In genomic region chr1:150948911-150949310, GRCm38 (mm10) we compare ENCODE assay signal across 25 mouse cellular contexts. TPM values are rescaled to one million over a fixed set of nuclear protein-coding genes. Genes with fewer than 3 reads are reported as not detected.
"Had no signal": no experiment of that assay in that cellular context is flagged by ENCODE, and none has a peak within 500 bp of the region (broad histone marks: within the 10 kb centered on the region; RNA-seq: fewer than 3 reads in every experiment).

No protein-coding gene starts in this region.

- H3K4me2 ChIP-seq: embryonic facial prominence, embryonic 12.5 days; embryonic facial prominence, embryonic 13.5 days; embryonic facial prominence, embryonic 15.5 days; forebrain, embryonic 12.5 days; forebrain, embryonic 13.5 days; forebrain, embryonic 15.5 days had no signal

- H3K4me3 ChIP-seq: embryonic facial prominence, embryonic 12.5 days; embryonic facial prominence, embryonic 13.5 days; embryonic facial prominence, embryonic 15.5 days; erythroblast, embryonic 14.5 days; forebrain, embryonic 12.5 days; forebrain, embryonic 13.5 days; forebrain, embryonic 15.5 days; gastrocnemius, adult 2 months; heart, adult 2 months had no signal

- H3K9me3 ChIP-seq: embryonic facial prominence, embryonic 12.5 days; embryonic facial prominence, embryonic 13.5 days; embryonic facial prominence, embryonic 15.5 days; forebrain, embryonic 12.5 days; forebrain, embryonic 13.5 days; forebrain, embryonic 15.5 days had no signal

- H3K9ac ChIP-seq: embryonic facial prominence, embryonic 12.5 days; embryonic facial prominence, embryonic 13.5 days; embryonic facial prominence, embryonic 15.5 days; forebrain, embryonic 12.5 days; forebrain, embryonic 13.5 days; forebrain, embryonic 15.5 days; forebrain, postnatal 0 days had no signal

- H3K27ac ChIP-seq: embryonic facial prominence, embryonic 12.5 days; embryonic facial prominence, embryonic 13.5 days; embryonic facial prominence, embryonic 15.5 days; forebrain, embryonic 12.5 days; forebrain, embryonic 13.5 days; forebrain, embryonic 15.5 days; gastrocnemius, adult 2 months; heart, adult 2 months had no signal

- ATAC-seq: forebrain, embryonic 13.5 days; forebrain, embryonic 14.5 days; forebrain, embryonic 15.5 days; forebrain, embryonic 16.5 days; forebrain, postnatal 0 days had no signal

- H3K36me3 ChIP-seq: embryonic facial prominence, embryonic 12.5 days; embryonic facial prominence, embryonic 13.5 days; embryonic facial prominence, embryonic 15.5 days; forebrain, embryonic 12.5 days; forebrain, embryonic 15.5 days had no signal

- H3K4me1 ChIP-seq: forebrain, embryonic 15.5 days had no signal

- DNase-seq: cerebellum, adult 8-10 months; cerebellum, adult 9-10 months; cerebellum, adult 9-11 months; cerebellum, postnatal 10 days; cerebellum, postnatal 14 days; cerebellum, postnatal 25 days; cerebellum, postnatal 36 days; embryo, embryonic 11 days; forebrain, postnatal 0 days; gastrocnemius, adult 2 months; gastrocnemius, postnatal 10 days; gastrocnemius, postnatal 14 days; gastrocnemius, postnatal 25 days; gastrocnemius, postnatal 36 days; heart, adult 18-20 months; heart, adult 2 months had no signal

- H3K27me3 ChIP-seq: embryonic facial prominence, embryonic 12.5 days; embryonic facial prominence, embryonic 13.5 days; embryonic facial prominence, embryonic 15.5 days; forebrain, embryonic 12.5 days; forebrain, embryonic 13.5 days; forebrain, embryonic 15.5 days had no signal

RNA-seq across cellular contexts. Expression of gene Hmcn1, which starts 44.3 kb away (rescaled TPM):
- polyA plus RNA-seq: erythroblast, embryonic 14.5 days had no signal
